Mouse (Mus musculus) E14TG2a.4 (cell line): ENCODE results near the gene Arhgap10.

Source experiments
- CTCF ChIP-seq: conservative IDR thresholded peaks from 2 replicates; pipeline ENCODE4 v1.5.1; 2014; ENCODE audit warnings: low read length
- NANOG ChIP-seq: IDR thresholded peaks from 2 replicates; pipeline ENCODE4 v1.6.1; 2014; ENCODE audit warnings: borderline replicate concordance, low read length, mixed read lengths
- POU5F1 ChIP-seq: IDR thresholded peaks from 2 replicates; pipeline ENCODE4 v1.6.1; 2014; ENCODE audit warnings: low read length, borderline replicate concordance

- TF ChIP-seq CTCF (no peak), NANOG (no peak), POU5F1 (no peak)
Measured at GRCm38 (mm10) chr8:77544428-77544827, 26.7 kb upstream of the Arhgap10 start.
